Mouse (Mus musculus) left cerebral cortex, adult 8-10 months (tissue): ENCODE data around the gene Arl5a. TPM values are rescaled to one million over a fixed set of nuclear protein-coding genes. Genes with fewer than 3 reads are reported as not detected.

Experiments used
- DNase-seq, 2 experiments: peaks; one replicate each; pipeline ENCODE4 v3.0.0; 2022; ENCODE audit warnings: low spot score in 2 of 2
- total RNA-seq, 4 experiments: library from RNA; stranded (reverse); gene quantifications; 2 replicates each; pipeline ENCODE4 v1.2.4; 2022

Arl5a gene
- total RNA-seq, 4 experiments from 2014 or later, result 50.3 to 61.0 (median 54.9) TPM

GRCm38 (mm10) chr2:52361086-52361485 is 63.6 kb downstream of the Arl5a start:
- DNase-seq, result no peak

GRCm38 (mm10) chr2:52359722-52360121 is 65.0 kb downstream of the Arl5a start:
- DNase-seq, result no peak

GRCm38 (mm10) chr2:52358156-52358555 is 66.5 kb downstream of the Arl5a start:
- no peak for DNase-seq

- no peak for DNase-seq
Observed at GRCm38 (mm10) chr2:52351029-52351428, 73.7 kb downstream of the Arl5a start.

Other genes starting within 250 kb of the Arl5a start
- 1 to 10 TPM; 1.2 to 5.0 (median 2.2) TPM for gene Neb, start 46.4 kb downstream of the Arl5a start, total RNA-seq